Mouse (Mus musculus): ENCODE data around the gene Gabrb1. TPM values are rescaled to one million over a fixed set of nuclear protein-coding genes. Genes with fewer than 3 reads are reported as not detected.

The Gabrb1 gene
- polyA plus RNA-seq, 2 experiments, result under 0.01 to 0.03 TPM

DNA sequence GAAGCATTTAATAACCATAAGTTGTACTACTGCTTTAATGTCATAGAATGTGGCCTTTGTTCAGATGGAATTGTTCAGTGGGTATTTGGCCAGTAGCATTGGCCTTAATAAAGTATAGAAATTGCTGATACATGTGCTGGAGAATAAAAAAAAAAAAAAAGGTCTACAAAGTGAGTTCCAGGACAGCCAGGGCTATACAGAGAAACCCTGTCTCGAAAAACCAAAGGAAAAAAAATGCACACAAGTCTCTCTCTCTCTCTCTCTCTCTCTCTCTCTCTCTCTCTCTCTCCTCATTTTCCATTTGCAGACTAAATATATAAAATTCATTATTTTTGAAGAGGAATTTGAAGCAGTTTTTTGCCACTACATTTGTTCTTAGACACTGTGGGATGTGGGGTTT, 328.6 kb downstream of the Gabrb1 start:
- Histone ChIP-seq H3K4me3 (ENCODE audit: insufficient read depth in 1 of 2, low read depth in 2 of 2, low read length in 2 of 2) (no peak overlapping the region), H3K36me3 (replicated peaks; ENCODE audit: control insufficient read depth, insufficient read depth, low read depth) (no peaks in the 10 kb centered on the region), H3K27ac (no peak overlapping the region), H3K9ac (replicated peaks) (no peak overlapping the region), H3K9me3 (ENCODE audit: control insufficient read depth, low read length) (no peaks in the 10 kb centered on the region), H3K4me2 (ENCODE audit: low read depth) (no peak overlapping the region), H3K4me1 (replicated peaks; ENCODE audit: control insufficient read depth in 2 of 2, insufficient read depth in 2 of 2, low read length in 1 of 2) (no peaks in the 10 kb centered on the region), H3K27me3 (ENCODE audit: control insufficient read depth, insufficient read depth, low read length) (no peaks in the 10 kb centered on the region)
- TF ChIP-seq CTCF (IDR thresholded peaks at IDR 0.05; ENCODE audit: low read depth) (no peak), EP300 (IDR thresholded peaks at IDR 0.05; ENCODE audit: low read depth) (no peak)
- DNase-seq (ENCODE audit: low read depth in 3 of 3, low spot score in 3 of 3) (no peak), ATAC-seq (ENCODE audit: insufficient read depth) (no peak)
- WGBS (ENCODE audit: insufficient replicate concordance), result 63% methylated on average over 1 of the region's 1 CpGs

- Histone ChIP-seq H3K9me3 (ENCODE audit: control insufficient read depth, low read length) (no peaks in the 10 kb centered on the region), H3K27ac (no peak overlapping the region), H3K27me3 (ENCODE audit: control insufficient read depth, insufficient read depth, low read length) (no peaks in the 10 kb centered on the region), H3K4me2 (ENCODE audit: low read depth) (no peak overlapping the region), H3K36me3 (replicated peaks; ENCODE audit: control insufficient read depth, insufficient read depth, low read depth) (no peaks in the 10 kb centered on the region), H3K9ac (replicated peaks) (no peak overlapping the region), H3K4me1 (replicated peaks; ENCODE audit: control insufficient read depth in 2 of 2, insufficient read depth in 2 of 2, low read length in 1 of 2) (no peaks in the 10 kb centered on the region), H3K4me3 (ENCODE audit: insufficient read depth in 1 of 2, low read depth in 2 of 2, low read length in 2 of 2) (no peak overlapping the region)
- no peak for ATAC-seq (ENCODE audit: insufficient read depth)
- 47% methylated on average over 5 of the region's 5 CpGs for WGBS (ENCODE audit: insufficient replicate concordance)
- TF ChIP-seq EP300 (IDR thresholded peaks at IDR 0.05; ENCODE audit: low read depth) (no peak), CTCF (IDR thresholded peaks at IDR 0.05; ENCODE audit: low read depth) (no peak)
- no peak for DNase-seq (ENCODE audit: low read depth in 3 of 3, low spot score in 3 of 3)
These were observed 329.1 kb downstream of the Gabrb1 start for GRCm38 (mm10) chr5:71986983-71987398.

DNA sequence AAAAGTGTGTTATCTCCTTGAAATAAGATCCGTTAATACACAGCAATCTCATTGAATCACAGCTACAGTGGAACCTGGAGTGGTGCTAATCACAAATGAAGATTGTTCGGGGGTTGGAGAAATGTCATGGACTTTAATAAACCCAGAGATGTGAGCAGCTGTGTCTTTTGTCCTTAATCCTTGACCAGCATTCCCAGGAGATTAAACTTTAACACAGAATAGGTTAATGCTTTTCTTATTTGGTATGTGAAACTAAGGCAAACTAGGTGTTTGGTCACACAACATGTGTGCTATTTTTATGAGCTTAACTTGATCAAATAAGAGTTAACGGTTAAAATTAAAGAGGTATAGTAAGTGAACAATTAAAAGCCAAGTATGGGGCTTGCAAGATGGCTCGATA, 341.6 kb downstream of the Gabrb1 start:
- no peaks in the 10 kb centered on the region for H3K36me3 ChIP-seq (replicated peaks; ENCODE audit: control insufficient read depth, insufficient read depth, low read depth)
- H3K4me2 ChIP-seq (ENCODE audit: low read depth), result no peak overlapping the region
- H3K27ac ChIP-seq, result no peak overlapping the region
- no peaks in the 10 kb centered on the region for H3K9me3 ChIP-seq (ENCODE audit: control insufficient read depth, low read length)
- 56% methylated on average over 4 of the region's 4 CpGs for WGBS (ENCODE audit: insufficient replicate concordance)
- H3K27me3 ChIP-seq (ENCODE audit: control insufficient read depth, insufficient read depth, low read length), result no peaks in the 10 kb centered on the region
- no peaks in the 10 kb centered on the region for H3K4me1 ChIP-seq (replicated peaks; ENCODE audit: control insufficient read depth in 2 of 2, insufficient read depth in 2 of 2, low read length in 1 of 2)
- H3K9ac ChIP-seq (replicated peaks), result no peak overlapping the region
- ATAC-seq (ENCODE audit: insufficient read depth) (no peak), DNase-seq (ENCODE audit: low read depth in 3 of 3, low spot score in 3 of 3) (no peak)
- no peak for TF ChIP-seq CTCF (IDR thresholded peaks at IDR 0.05; ENCODE audit: low read depth)
- no peak for TF ChIP-seq EP300 (IDR thresholded peaks at IDR 0.05; ENCODE audit: low read depth)
- H3K4me3 ChIP-seq (ENCODE audit: insufficient read depth in 1 of 2, low read depth in 2 of 2, low read length in 2 of 2), result no peak overlapping the region

DNA sequence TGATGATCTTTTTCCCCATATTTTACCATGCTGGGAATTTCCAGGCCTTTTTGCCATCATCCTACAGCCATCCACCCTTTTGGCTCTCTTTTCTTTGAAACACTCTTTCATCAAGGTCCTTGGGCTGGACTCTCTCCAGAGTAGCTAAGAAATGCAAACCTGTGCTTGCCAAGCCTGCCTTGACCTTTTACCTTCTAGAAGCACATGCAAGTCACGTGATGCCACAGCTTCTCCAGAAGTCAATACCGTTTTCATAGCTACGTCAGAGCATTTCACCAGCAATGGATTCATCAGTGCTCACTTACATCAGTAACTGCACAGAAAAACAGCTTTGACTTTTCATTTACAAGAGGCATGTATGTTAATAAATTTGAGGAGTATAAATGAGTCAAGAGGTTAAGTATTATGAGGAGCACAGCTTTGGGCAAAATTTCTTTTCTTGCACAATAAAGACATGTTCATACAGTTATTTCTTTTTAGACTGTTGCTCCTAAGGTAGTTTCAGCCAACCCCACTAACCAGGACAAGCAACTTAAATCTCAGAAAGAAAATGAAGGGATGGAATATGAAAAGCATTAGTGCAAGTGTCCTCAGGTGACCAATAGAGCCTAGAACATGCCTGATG, 346.0 kb downstream of the Gabrb1 start:
- H3K9me3 ChIP-seq (ENCODE audit: control insufficient read depth, low read length), result no peaks in the 10 kb centered on the region
- WGBS (ENCODE audit: insufficient replicate concordance), result 57% methylated on average over 3 of the region's 3 CpGs
- DNase-seq (ENCODE audit: low read depth in 3 of 3, low spot score in 3 of 3), result no peak

GRCm38 (mm10) chr5:72036954-72037353, 379.0 kb downstream of the Gabrb1 start:
- ATAC-seq (ENCODE audit: insufficient read depth), result no peak
- Histone ChIP-seq H3K4me2 (ENCODE audit: low read depth) (no peak overlapping the region), H3K27ac (no peak overlapping the region)

More for the DNA sequence above, 346.0 kb downstream of the Gabrb1 start:
- H3K27ac ChIP-seq, result no peak overlapping the region
- no peaks in the 10 kb centered on the region for H3K4me1 ChIP-seq (replicated peaks; ENCODE audit: control insufficient read depth in 2 of 2, insufficient read depth in 2 of 2, low read length in 1 of 2)
- H3K36me3 ChIP-seq (replicated peaks; ENCODE audit: control insufficient read depth, insufficient read depth, low read depth), result no peaks in the 10 kb centered on the region
- TF ChIP-seq CTCF (IDR thresholded peaks at IDR 0.05; ENCODE audit: low read depth) (no peak), EP300 (IDR thresholded peaks at IDR 0.05; ENCODE audit: low read depth) (no peak)
- no peak for ATAC-seq (ENCODE audit: insufficient read depth)
- H3K9ac ChIP-seq (replicated peaks), result no peak overlapping the region
- H3K27me3 ChIP-seq (ENCODE audit: control insufficient read depth, insufficient read depth, low read length), result no peaks in the 10 kb centered on the region
- H3K4me2 ChIP-seq (ENCODE audit: low read depth), result no peak overlapping the region
- no peak overlapping the region for H3K4me3 ChIP-seq (ENCODE audit: insufficient read depth in 1 of 2, low read depth in 2 of 2, low read length in 2 of 2)

More at GRCm38 (mm10) chr5:72036954-72037353, 379.0 kb downstream of the Gabrb1 start:
- Histone ChIP-seq H3K36me3 (replicated peaks; ENCODE audit: control insufficient read depth, insufficient read depth, low read depth) (no peaks in the 10 kb centered on the region), H3K9ac (replicated peaks) (no peak overlapping the region), H3K4me3 (ENCODE audit: insufficient read depth in 1 of 2, low read depth in 2 of 2, low read length in 2 of 2) (no peak overlapping the region), H3K4me1 (replicated peaks; ENCODE audit: control insufficient read depth in 2 of 2, insufficient read depth in 2 of 2, low read length in 1 of 2) (no peaks in the 10 kb centered on the region), H3K9me3 (ENCODE audit: control insufficient read depth, low read length) (no peaks in the 10 kb centered on the region), H3K27me3 (ENCODE audit: control insufficient read depth, insufficient read depth, low read length) (no peaks in the 10 kb centered on the region)
- DNase-seq (ENCODE audit: low read depth in 3 of 3, low spot score in 3 of 3), result no peak
- TF ChIP-seq EP300 (IDR thresholded peaks at IDR 0.05; ENCODE audit: low read depth) (no peak), CTCF (IDR thresholded peaks at IDR 0.05; ENCODE audit: low read depth) (no peak)
